Mouse (Mus musculus) testis, adult 2 months (tissue): ENCODE data around the gene Isyna1.

Experiments
- CTCF ChIP-seq: fragments of 200-500 bp; IDR thresholded peaks from 2 replicates; pipeline ENCODE4 v1.5.1; 2012; ENCODE audit warnings: low read depth, mild to moderate bottlenecking, inconsistent platforms, low read length, moderate library complexity; ENCODE audit not compliant: control insufficient read depth, insufficient read depth, insufficient replicate concordance
- POLR2A ChIP-seq: fragments of 200-500 bp; IDR thresholded peaks from 2 replicates; pipeline ENCODE4 v1.6.1; 2012; ENCODE audit warnings: low read depth, mild to moderate bottlenecking, inconsistent platforms, low read length, moderate library complexity; ENCODE audit not compliant: control insufficient read depth

DNA sequence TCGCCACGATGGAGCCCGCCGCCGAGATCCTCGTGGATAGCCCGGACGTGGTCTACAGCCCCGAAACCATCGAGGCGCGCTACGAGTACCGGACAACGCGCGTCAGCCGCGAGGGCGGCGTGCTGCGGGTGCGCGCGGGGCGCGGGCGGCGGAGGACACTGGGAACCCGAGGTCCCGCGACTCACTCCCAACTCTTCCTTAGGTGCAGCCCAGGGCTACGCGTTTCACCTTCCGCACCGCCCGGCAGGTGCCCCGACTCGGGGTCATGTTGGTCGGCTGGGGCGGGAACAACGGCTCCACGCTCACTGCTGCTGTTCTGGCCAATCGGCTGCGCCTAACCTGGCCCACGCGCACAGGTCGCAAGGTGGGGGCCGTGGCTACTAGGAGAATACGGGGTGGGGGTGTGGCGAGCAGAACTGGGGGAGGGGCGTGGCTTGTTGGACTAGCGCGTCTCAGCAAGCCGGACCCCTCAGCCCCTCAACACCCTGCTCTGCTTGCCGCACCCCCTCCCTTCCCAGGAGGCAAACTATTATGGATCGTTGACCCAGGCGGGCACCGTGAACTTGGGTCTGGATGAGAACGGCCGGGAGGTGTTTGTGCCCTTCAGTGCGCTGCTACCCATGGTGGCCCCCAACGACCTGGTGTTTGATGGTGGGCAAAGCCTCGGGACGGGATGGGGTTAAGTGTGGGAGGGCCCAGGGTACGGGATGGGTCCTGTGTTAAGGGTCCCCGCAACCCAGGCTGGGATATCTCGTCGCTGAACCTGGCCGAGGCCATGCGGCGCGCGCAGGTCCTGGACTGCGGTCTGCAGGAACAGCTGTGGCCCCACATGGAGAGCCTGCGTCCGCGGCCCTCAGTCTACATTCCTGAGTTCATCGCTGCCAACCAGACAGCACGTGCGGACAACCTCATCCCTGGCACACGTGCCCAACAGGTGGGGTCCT, 720 bp downstream of the Isyna1 start:
- TF ChIP-seq CTCF: no peak
- TF ChIP-seq POLR2A: peak; percentile 5
